Mouse (Mus musculus) T-helper 2 cell (primary cell): Measurements from ENCODE around the gene Usp20.

Experiments used
- in situ Hi-C: fragments of 300-600 bp; cut with MboI, MseI; formaldehyde crosslinking; loops from one replicate; pipeline ENCODE4 v1.15.1; 2025; ENCODE audit warnings: high pct_unique_total_duplicates

The Usp20 gene

DNA sequence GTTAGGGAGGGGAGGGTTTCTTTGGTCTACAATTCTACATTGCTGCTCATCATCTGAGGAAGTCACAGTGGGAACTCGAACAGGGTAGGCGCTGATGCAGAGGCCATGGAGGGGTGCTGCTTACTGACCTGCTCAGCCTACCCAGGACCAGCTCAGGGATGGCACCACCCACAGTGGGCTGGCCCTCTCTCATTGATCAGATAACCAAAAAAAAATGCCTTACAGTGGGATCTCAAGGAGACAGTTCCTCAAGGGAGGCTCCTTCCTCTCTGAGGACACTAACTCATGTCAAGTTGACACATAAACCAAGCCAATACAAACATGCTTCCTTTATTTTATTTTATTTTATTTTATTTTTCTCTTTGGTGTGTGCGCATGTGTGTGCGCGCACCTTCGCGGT is 87.4 kb downstream of the Usp20 start:
- in situ Hi-C loops, result loop anchor here (5.0 kb wide), 1 partner anchor 73 kb away; the partner anchor contains the start of gene Fnbp1
